Mouse (Mus musculus): ENCODE measurements around the gene Bmi1. TPM values are rescaled to one million over a fixed set of nuclear protein-coding genes. Genes with fewer than 3 reads are reported as not detected.

Bmi1 gene
- polyA plus RNA-seq, 1 experiment from 2014 or later, result 19.6 TPM

GRCm38 (mm10) chr2:18672133-18672765, 4.6 kb upstream of the Bmi1 start, which contains the start of gene Commd3:
Gene Commd3, plus strand, starts transcription at chr2:18672384.
- Histone ChIP-seq H3K9me3 (ENCODE audit: control insufficient read depth, low read length) (no peaks in the 10 kb centered on the region), H3K27ac (replicated peaks in 1 of 2; ENCODE audit: control insufficient read depth in 1 of 2, insufficient read depth in 1 of 2, low read depth in 2 of 2, low read length in 2 of 2) (peak within 1 kb of the TSS; percentile 93 to 98), H3K4me2 (ENCODE audit: low read length) (peak within 1 kb of the TSS; percentile 82), H3K4me3 (ENCODE audit: control insufficient read depth in 1 of 2, insufficient read depth in 1 of 2, low read depth in 1 of 2, low read length in 2 of 2) (peak within 1 kb of the TSS; percentile 84 to 92), H3K4me1 (ENCODE audit: control insufficient read depth in 2 of 2, insufficient read depth in 2 of 2, low read length in 2 of 2) (peaks cover 0 to 2% of the 10 kb centered on the region in 2 experiments; a peak in 2 of 4 replicates), H3K9ac (ENCODE audit: low read length) (peak within 1 kb of the TSS; percentile 99), H3K36me3 (ENCODE audit: control insufficient read depth, insufficient read depth, low read length) (0 out of 2 replicates have a peak, but pooled peaks cover 4% of the 10 kb centered on the region), H3K27me3 (ENCODE audit: control insufficient read depth, insufficient read depth, low read length) (peaks cover 5% of the 10 kb centered on the region; the same call in 1 of the 2 replicates)
- ATAC-seq (ENCODE audit: insufficient number of reproducible peaks, insufficient read depth, low FRiP score, low read depth), result peak; percentile 85
- WGBS, result under 1% methylated on average over 90 of the region's 91 CpGs

- peaks cover 5% of the 10 kb centered on the region; the same call in 1 of the 2 replicates for H3K27me3 ChIP-seq (ENCODE audit: control insufficient read depth, insufficient read depth, low read length)
- 0 out of 2 replicates have a peak, but pooled peaks cover 4% of the 10 kb centered on the region for H3K36me3 ChIP-seq (ENCODE audit: control insufficient read depth, insufficient read depth, low read length)
- H3K4me1 ChIP-seq (ENCODE audit: control insufficient read depth in 2 of 2, insufficient read depth in 2 of 2, low read length in 2 of 2), result peaks cover 0 to 2% of the 10 kb centered on the region in 2 experiments; a peak in 3 of 4 replicates
- H3K4me3 ChIP-seq (ENCODE audit: control insufficient read depth in 1 of 2, insufficient read depth in 1 of 2, low read depth in 1 of 2, low read length in 2 of 2), result peak overlapping the region; percentile 84 to 92
- H3K27ac ChIP-seq (replicated peaks in 1 of 2; ENCODE audit: control insufficient read depth in 1 of 2, insufficient read depth in 1 of 2, low read depth in 2 of 2, low read length in 2 of 2), result peak overlapping the region; percentile 93 to 98
- WGBS, result under 1% methylated on average over 11 of the region's 11 CpGs
- H3K4me2 ChIP-seq (ENCODE audit: low read length), result peak overlapping the region; percentile 82
- ATAC-seq (ENCODE audit: insufficient number of reproducible peaks, insufficient read depth, low FRiP score, low read depth), result no peak
- H3K9me3 ChIP-seq (ENCODE audit: control insufficient read depth, low read length), result no peaks in the 10 kb centered on the region
- H3K9ac ChIP-seq (ENCODE audit: low read length), result peak overlapping the region; percentile 99
Observed at GRCm38 (mm10) chr2:18672766-18673164, 4.1 kb upstream of the Bmi1 start.

GRCm38 (mm10) chr2:18673766-18674165, 3.1 kb upstream of the Bmi1 start:
- Histone ChIP-seq H3K27ac (replicated peaks in 1 of 2; ENCODE audit: control insufficient read depth in 1 of 2, insufficient read depth in 1 of 2, low read depth in 2 of 2, low read length in 2 of 2) (no peak overlapping the region), H3K4me3 (ENCODE audit: control insufficient read depth in 1 of 2, insufficient read depth in 1 of 2, low read depth in 1 of 2, low read length in 2 of 2) (no peak overlapping the region), H3K9ac (ENCODE audit: low read length) (no peak overlapping the region), H3K36me3 (ENCODE audit: control insufficient read depth, insufficient read depth, low read length) (0 out of 2 replicates have a peak, but pooled peaks cover 4% of the 10 kb centered on the region), H3K9me3 (ENCODE audit: control insufficient read depth, low read length) (no peaks in the 10 kb centered on the region), H3K27me3 (ENCODE audit: control insufficient read depth, insufficient read depth, low read length) (0 out of 2 replicates have a peak, but pooled peaks cover 5% of the 10 kb centered on the region), H3K4me2 (ENCODE audit: low read length) (peak overlapping the region; percentile 82), H3K4me1 (ENCODE audit: control insufficient read depth in 2 of 2, insufficient read depth in 2 of 2, low read length in 2 of 2) (peaks cover 4 to 5% of the 10 kb centered on the region in 2 experiments)
- no peak for ATAC-seq (ENCODE audit: insufficient number of reproducible peaks, insufficient read depth, low FRiP score, low read depth)
- 74% methylated on average over 4 of the region's 4 CpGs for WGBS

- H3K36me3 ChIP-seq (ENCODE audit: control insufficient read depth, insufficient read depth, low read length), result 0 out of 2 replicates have a peak, but pooled peaks cover 4% of the 10 kb centered on the region
- H3K27ac ChIP-seq (replicated peaks in 1 of 2; ENCODE audit: control insufficient read depth in 1 of 2, insufficient read depth in 1 of 2, low read depth in 2 of 2, low read length in 2 of 2), result no peak overlapping the region
- H3K4me2 ChIP-seq (ENCODE audit: low read length), result no peak overlapping the region
- 90% methylated on average over 4 of the region's 4 CpGs for WGBS
- peaks cover 4% of the 10 kb centered on the region; the same call in 1 of the 2 replicates for H3K27me3 ChIP-seq (ENCODE audit: control insufficient read depth, insufficient read depth, low read length)
- H3K4me1 ChIP-seq (ENCODE audit: control insufficient read depth in 2 of 2, insufficient read depth in 2 of 2, low read length in 2 of 2), result peaks cover 4 to 5% of the 10 kb centered on the region in 2 experiments
- H3K4me3 ChIP-seq (ENCODE audit: control insufficient read depth in 1 of 2, insufficient read depth in 1 of 2, low read depth in 1 of 2, low read length in 2 of 2), result no peak overlapping the region
- H3K9me3 ChIP-seq (ENCODE audit: control insufficient read depth, low read length), result no peaks in the 10 kb centered on the region
- ATAC-seq (ENCODE audit: insufficient number of reproducible peaks, insufficient read depth, low FRiP score, low read depth), result no peak
- no peak overlapping the region for H3K9ac ChIP-seq (ENCODE audit: low read length)
Observed at GRCm38 (mm10) chr2:18674193-18674902, 2.5 kb upstream of the Bmi1 start.

GRCm38 (mm10) chr2:18675681-18676456, 949 bp upstream of the Bmi1 start:
- no peak for ATAC-seq (ENCODE audit: insufficient number of reproducible peaks, insufficient read depth, low FRiP score, low read depth)
- Histone ChIP-seq H3K27ac (replicated peaks in 1 of 2; ENCODE audit: control insufficient read depth in 1 of 2, insufficient read depth in 1 of 2, low read depth in 2 of 2, low read length in 2 of 2) (peak overlapping the region in 1 of 2 experiments; percentile 94; a peak in 2 of 4 replicates), H3K27me3 (ENCODE audit: control insufficient read depth, insufficient read depth, low read length) (peaks cover 17% of the 10 kb centered on the region), H3K9ac (ENCODE audit: low read length) (peak overlapping the region; percentile 95), H3K9me3 (ENCODE audit: control insufficient read depth, low read length) (no peaks in the 10 kb centered on the region), H3K4me3 (ENCODE audit: control insufficient read depth in 1 of 2, insufficient read depth in 1 of 2, low read depth in 1 of 2, low read length in 2 of 2) (peak overlapping the region; percentile 52 to 90), H3K36me3 (ENCODE audit: control insufficient read depth, insufficient read depth, low read length) (0 out of 2 replicates have a peak, but pooled peaks cover 4% of the 10 kb centered on the region), H3K4me1 (ENCODE audit: control insufficient read depth in 2 of 2, insufficient read depth in 2 of 2, low read length in 2 of 2) (peaks cover 5 to 12% of the 10 kb centered on the region in 2 experiments), H3K4me2 (ENCODE audit: low read length) (peak overlapping the region; percentile 89)
- 18% methylated on average over 39 of the region's 42 CpGs for WGBS

GRCm38 (mm10) chr2:18676457-18676935, 322 bp upstream of the Bmi1 start:
- peak; percentile 80 for ATAC-seq (ENCODE audit: insufficient number of reproducible peaks, insufficient read depth, low FRiP score, low read depth)
- Histone ChIP-seq H3K4me1 (ENCODE audit: control insufficient read depth in 2 of 2, insufficient read depth in 2 of 2, low read length in 2 of 2) (peaks cover 9 to 16% of the 10 kb centered on the region in 2 experiments), H3K9me3 (ENCODE audit: control insufficient read depth, low read length) (no peaks in the 10 kb centered on the region), H3K36me3 (ENCODE audit: control insufficient read depth, insufficient read depth, low read length) (0 out of 2 replicates have a peak, but pooled peaks cover 4% of the 10 kb centered on the region), H3K9ac (ENCODE audit: low read length) (peak overlapping the region; percentile 95), H3K4me3 (ENCODE audit: control insufficient read depth in 1 of 2, insufficient read depth in 1 of 2, low read depth in 1 of 2, low read length in 2 of 2) (peak overlapping the region; percentile 52 to 90), H3K4me2 (ENCODE audit: low read length) (peak overlapping the region; percentile 89), H3K27ac (replicated peaks in 1 of 2; ENCODE audit: control insufficient read depth in 1 of 2, insufficient read depth in 1 of 2, low read depth in 2 of 2, low read length in 2 of 2) (peak overlapping the region in 1 of 2 experiments; percentile 94; a peak in 2 of 4 replicates), H3K27me3 (ENCODE audit: control insufficient read depth, insufficient read depth, low read length) (peaks cover 17% of the 10 kb centered on the region)
- under 1% methylated on average over 43 of the region's 64 CpGs for WGBS
